Mouse (Mus musculus): Measurements from ENCODE around the gene Iqgap3. TPM values are rescaled to one million over a fixed set of nuclear protein-coding genes. Genes with fewer than 3 reads are reported as not detected.
A peak's percentile ranks its signal among the peaks of the same experiment; 100 is the strongest.

The Iqgap3 gene
- total RNA-seq, 2 experiments from 2014 or later, result 3.5 to 3.9 TPM

DNA sequence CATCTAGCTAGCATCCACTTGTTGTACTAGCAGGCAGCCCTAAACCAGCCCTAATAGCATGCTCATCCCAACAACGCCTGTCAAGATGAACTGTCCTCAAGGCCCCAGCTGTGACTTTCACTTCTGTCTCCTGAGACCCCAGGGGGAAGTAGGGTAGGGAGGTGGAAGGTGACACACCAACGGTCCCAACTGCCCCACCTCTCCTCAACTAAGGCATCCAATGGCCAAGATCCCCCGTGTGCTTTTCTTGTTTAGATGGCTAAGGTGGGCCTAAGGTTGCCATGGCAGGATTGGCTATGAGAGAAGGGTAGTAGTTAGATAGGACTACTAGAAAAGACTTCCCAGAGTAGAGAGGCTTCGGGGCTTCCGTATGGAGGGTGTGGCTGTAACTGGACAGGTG lies 66.6 kb downstream of the Iqgap3 start:
- intact Hi-C loops (cut with DNase I), result no loop called here
- DNase-seq, result no peak

DNA sequence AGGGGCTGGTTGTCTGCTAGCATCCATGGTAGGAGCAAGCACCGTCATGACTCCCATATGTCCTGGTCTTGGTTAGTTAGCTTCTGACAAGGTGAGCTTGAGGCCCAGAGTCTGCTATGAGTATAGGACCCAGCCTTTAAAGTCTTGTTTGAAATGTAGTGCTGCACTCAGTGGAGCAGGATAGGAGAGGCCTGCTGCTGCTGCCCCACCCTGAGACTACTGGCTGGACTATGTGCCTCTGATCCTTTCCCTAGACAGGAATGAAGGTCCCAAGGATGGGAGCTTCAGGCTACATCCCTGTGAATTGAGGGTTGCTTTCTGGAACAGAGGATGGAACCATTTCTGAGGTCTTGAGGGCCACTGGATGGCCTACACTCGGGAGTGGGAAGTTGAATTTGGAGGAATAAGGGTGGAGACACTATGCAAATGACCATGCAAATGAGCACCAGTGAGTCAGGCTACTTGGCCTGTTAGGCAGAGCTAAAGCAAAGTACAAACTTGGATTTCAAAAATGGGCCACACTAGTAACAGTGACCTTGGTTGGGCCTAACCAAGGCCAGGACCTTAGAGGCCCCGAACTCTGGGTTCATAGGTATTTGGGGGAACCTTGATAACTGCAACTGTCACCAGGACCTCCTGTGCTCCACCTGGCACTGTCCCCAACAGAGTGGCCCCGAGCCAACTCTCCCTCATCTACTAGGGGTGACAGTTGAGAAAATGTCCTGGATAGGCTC lies 67.2 kb downstream of the Iqgap3 start:
- DNase-seq, result peak; percentile 70
- intact Hi-C loops (cut with DNase I), result no loop called here

DNA sequence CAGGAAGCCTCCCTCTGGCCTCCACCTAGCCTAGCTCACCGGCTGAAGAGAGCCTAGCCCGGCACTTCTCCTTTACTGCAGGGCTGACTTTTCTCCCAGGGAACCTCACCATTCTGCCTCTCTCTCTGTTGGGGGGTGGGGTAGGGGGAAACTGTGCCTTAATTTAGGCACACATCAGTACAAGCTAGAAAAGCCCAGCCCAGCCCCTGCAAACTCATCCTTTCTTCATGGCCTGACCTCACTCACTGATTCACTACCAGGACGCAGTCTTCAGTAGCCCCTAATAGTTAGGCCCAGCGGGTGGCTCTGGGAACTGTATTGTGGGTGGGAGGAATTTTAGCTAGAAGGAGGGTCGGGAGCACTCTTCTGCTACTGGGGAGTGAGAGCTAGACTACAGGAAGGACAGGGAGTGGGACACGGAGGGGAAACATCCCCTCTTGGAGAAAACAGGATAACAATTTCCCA lies 67.8 kb downstream of the Iqgap3 start:
- no peak for DNase-seq
- intact Hi-C loops (cut with DNase I), result no loop called here

DNA sequence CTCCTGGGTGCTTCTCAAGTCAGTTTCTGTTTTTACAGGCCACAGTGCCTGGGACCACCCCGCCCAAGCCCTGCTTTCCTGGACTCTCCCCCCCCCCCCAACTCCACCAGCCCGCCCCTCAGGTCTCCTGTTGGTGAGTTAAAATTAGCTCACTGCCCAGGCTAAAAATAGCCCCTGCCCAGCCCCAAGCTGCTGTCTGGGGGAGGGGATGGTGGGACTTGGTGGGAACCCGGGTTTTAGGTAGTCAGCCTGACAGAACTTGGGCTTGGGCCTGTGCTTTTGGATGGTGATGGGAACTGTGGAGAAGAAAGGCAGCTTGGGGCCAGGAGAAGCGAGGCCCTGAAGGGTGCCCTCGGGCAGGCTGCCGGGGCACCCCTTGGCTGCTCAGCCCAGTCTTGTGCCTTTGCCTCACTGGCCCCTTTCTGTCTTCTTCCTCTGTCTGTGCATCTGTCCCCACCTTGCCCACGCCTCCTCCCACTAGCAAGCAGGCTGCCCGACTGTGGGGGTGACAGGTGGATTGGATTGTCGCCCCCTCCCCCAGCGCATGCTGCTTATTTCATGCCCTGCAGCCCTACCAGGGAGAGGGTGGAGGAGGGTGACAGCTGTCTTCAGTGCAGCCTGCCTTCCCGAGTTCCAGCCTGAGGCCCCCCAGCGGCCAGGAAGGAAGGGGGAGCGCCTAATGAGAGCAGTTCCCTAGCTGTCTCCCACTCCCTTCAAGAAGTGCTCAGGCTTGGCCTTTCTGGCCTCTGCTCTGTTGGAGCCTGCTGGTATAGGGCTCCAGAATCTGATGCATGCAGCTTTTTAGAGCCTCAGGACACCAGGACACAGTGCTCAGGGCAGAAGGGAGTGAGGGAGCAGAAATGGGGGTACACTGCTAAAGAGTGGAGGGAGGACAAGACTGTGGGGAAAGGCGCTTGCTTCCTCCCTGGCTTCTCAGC lies 68.6 kb downstream of the Iqgap3 start:
- intact Hi-C loops (cut with DNase I), result no loop called here
- DNase-seq, result peak; percentile 84

DNA sequence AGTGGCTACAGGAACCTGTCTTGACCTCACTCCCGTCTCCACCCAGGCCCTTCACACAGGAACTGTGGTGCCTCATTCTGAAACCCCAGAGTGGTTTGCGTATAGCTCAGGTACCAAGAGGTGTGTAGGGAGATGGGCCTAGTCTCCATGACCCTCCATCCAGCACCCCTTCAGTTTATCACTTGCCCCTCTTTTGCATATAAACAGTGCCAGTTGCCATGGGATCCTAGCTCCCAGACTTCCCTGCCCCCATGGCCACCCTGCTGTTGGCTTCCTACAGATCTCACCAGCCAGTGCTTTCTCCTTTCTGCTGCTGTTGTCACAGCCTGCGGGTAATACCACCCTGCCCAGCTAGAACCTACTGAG lies 69.2 kb downstream of the Iqgap3 start:
- no peak for DNase-seq
- intact Hi-C loops (cut with DNase I), result no loop called here

DNA sequence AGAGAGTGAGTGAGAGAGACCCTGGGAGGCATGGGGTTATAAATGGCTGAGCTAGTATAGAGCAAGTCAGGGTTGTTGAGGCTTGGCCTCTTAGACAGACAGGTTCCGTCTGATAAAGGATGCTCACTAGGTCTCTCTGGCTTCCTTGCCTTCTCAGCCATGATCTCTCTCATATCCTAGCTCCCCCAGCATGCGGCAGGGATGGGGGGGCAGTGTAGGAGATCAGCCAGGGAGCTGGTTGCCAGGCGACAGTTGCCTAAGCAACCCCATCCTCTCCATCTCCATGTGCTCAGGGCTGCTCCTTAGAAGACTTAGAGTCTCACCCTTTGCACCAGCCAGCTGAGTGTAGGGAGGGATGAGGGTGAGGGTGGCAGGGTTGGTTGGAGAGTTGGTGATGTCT lies 70.3 kb downstream of the Iqgap3 start:
- peak; percentile 84 for DNase-seq
- intact Hi-C loops (cut with DNase I), result no loop called here

DNA sequence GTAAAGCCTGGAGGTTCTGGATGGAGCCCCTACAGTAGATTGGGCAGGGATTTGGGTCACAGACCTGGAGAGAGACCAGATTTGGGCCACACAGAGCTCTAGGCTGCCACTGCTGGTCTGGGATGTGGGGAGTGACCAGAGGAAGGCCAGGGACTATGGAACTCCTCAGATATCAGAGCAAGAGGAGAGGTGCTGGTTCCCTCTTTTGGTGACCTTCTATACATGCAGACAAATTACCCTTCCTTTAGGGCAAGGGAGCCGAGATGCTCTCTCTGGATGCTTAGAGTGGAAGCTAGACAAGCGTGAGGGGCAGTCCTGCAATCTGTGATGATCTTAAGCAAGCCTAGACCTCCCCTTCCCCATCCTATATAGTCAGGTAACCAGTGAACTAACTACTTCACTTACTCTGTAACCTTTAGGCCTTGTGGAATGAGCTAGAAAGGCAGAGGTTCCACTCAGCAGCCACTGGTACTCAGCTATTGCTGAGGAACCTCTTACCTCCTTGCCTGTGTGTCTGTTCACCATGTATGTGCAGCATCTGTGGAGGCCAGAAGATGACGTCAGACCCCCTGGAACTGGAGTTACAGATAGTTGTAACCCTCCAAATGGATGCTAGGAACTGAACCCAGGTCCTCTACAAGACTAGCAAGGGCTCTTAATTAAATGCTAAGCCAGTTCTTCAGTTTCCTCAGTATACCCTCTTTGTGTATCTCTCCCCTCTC lies 71.7 kb downstream of the Iqgap3 start:
- no peak for DNase-seq
- intact Hi-C loops (cut with DNase I), result no loop called here

DNA sequence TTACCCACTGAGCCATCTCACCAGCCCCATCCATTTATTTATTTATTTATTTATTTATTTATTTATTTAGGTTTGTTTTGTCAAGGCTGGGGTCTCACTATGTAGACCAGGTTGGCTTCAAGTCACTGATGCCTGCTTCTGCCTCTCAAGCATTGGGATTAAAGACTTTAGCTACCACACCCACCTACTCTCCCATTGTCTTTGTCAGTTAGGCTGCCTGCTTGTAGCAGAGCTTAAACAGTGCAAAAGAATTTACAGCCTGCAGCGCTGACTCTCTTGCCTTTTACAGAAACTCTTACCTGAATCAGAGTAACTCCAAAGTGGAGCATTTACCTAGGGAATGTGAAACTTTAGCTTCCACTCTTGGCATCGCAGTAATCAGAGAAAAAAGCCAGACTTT lies 72.5 kb downstream of the Iqgap3 start:
- no peak for DNase-seq
- intact Hi-C loops (cut with DNase I), result no loop called here

DNA sequence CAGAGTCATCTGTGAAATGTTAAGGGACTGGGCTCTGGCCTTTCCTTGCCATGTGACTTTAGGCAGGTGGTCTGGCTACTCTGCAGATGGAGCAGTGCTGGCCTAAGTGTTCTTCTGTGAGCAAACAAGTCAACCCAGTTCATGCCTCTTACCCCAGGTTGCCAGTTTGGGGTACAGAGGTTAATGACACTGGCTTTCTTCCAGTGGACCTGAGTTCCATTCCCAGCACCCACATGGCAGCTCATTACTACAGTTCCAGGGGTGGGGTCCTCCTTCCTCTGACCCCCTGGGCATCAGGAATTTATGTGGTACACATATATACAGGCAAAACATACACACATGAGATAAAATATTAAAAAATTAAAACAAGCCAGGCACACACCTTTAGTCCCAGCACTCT lies 75.0 kb downstream of the Iqgap3 start:
- intact Hi-C loops (cut with DNase I), result no loop called here
- DNase-seq, result no peak

DNA sequence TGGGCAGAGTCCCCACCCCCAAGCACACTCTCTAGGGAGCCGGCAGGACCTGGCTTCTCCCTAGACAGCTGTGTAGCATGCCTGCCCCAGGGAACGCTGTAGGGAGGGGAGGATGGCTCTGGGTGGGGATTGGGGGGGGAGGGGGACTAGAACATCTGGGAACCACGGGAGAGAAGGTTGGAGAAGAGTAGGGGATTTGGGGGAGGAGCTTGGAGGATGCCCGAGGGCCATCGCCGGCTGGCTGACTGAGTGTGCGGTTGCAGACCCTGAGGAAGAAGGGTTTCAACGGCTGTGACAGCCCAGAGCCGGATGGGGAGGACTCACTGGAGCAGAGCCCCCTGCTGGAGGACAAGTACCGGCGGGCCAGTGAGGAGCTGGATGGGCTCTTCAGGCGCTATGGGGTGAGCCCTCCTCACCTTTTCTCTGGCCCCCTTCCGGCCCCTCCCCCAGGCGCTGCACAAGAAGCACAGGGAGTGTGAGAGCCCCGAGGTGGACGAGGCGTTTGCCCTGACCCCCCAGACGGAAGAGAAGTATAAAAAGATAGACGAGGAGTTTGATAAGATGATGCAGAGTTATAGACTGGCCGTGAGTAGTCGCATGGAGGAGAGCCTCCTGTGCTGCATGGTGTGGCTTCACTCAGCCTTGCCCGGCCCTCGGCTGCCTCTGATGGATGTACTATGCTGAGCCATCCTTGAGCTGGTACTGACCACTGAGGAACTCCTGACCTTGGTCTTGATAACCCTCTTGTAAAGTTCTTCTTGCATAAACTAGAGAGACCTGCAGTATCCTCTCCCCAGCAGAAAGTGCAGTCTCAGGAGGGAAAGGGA lies 76.2 kb downstream of the Iqgap3 start:
- intact Hi-C loops (cut with DNase I), result no loop called here
- peak; percentile 70 for DNase-seq

DNA sequence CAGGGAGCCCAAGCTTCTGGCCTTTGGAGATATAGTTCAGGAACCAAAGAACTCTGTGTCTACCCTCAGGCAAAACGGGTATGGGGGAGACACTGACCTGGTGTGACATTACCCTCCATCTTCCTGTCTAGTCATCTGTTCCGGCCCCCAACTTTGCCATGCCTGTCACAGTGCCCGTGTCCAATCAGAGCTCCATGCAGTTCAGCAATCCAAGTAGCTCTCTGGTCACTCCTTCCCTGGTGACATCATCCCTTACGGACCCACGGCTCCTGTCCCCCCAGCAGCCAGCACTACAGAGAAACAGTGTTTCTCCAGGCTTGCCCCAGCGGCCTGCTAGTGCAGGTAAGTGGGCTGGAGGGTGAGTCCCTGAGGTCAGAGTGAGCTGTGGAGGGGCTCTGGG lies 77.2 kb downstream of the Iqgap3 start:
- DNase-seq, result no peak
- intact Hi-C loops (cut with DNase I), result no loop called here

DNA sequence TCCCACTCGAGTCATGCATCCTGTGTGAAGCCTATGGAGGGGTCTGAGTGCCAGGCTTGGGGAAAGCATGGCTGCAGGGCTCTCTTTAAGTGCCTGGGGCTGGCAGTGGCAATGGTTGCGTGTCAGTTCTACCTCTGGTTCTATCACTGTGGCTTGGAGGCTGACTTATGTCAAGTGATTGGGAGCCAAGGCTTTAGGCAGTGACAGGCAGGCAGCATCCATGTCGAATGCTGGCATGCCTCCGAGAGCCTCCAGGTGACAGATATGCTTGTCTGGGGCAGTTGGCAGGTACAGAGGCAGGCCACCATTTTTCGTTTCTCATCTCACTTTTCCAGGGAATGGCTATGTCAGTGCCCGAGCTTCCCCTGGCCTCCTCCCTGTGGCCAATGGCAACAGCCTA lies 79.1 kb downstream of the Iqgap3 start:
- intact Hi-C loops (cut with DNase I), result no loop called here

DNA sequence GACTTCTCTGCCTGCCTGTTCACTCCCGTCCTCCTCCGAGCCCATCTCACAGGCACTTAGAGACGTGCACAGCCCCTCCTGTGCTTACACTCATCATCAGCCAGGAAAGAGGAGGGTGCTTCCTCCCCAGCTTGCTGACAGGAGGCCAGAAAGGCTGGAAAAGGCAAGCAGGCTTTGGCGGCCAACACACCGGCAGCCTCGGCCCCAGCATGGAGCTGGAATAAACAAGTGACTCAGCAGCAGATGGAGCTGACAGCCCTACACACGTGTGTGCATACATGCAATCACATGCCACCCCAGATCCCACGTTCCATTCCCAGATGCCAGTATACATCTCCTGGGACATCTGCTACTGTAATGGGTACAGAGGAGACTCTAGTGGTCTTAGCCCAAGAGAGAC lies 80.5 kb downstream of the Iqgap3 start:
- intact Hi-C loops (cut with DNase I), result no loop called here
- peak; percentile 66 for DNase-seq

More for the DNA sequence above, 79.1 kb downstream of the Iqgap3 start:
- DNase-seq, result no peak

DNA sequence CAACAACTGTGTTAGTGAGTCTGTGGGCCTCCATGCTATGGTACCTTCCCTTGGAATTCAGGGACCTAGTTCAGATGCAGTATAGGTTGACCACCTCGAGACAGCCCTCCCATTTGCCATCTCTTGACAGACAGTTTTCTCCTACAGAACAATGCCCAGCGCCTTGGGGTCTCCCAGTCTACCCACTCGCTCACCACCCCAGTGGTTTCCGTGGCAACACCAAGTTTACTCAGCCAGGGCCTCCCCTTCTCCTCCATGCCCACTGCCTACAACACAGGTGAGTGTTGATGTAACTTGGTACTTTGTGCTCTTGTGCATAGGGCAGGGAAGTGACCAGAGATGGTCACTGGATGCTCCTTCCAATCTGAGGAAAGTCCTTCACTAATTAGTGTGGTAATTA lies 81.0 kb downstream of the Iqgap3 start:
- intact Hi-C loops (cut with DNase I), result no loop called here
- no peak for DNase-seq

DNA sequence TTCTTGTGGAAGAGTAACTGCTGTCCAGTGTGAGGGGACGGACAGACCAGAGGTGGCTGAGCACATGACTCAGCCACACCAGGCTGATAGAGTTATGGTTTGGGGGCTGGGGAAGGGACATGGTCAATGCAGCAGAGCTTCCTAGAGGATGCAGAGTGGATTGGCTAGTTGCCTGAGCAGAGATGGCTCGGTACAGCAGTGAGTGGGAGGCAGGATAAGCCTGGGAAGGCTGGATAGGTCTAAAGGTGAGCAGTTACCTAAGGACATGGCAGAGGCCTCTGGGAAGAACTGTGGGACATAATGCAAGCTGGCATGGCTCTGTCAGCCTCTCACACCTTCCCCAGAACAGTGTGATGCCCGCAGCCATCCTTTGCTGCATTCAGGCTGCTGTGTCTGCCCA lies 82.1 kb downstream of the Iqgap3 start:
- DNase-seq, result no peak
- intact Hi-C loops (cut with DNase I), result no loop called here

DNA sequence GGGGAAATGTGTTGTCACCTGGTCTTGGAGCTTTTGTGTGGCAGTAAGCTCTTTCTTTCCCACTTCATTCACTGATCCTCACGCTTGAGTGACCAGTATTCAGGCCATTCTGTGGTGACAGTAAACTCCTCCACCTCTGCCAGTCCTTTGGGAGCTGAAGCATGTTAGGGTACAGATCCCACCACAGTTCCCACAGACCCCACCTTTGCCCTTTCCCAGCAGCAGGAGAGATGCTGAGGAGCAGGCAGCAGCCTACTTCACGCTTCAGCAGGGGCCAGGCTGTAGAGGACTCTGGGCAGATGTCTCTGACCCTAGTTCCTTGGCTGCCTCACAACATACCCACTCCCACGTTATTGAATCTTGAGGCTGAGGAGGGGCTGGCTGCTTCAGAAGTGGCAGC lies 82.5 kb downstream of the Iqgap3 start:
- intact Hi-C loops (cut with DNase I), result no loop called here
- DNase-seq, result no peak

DNA sequence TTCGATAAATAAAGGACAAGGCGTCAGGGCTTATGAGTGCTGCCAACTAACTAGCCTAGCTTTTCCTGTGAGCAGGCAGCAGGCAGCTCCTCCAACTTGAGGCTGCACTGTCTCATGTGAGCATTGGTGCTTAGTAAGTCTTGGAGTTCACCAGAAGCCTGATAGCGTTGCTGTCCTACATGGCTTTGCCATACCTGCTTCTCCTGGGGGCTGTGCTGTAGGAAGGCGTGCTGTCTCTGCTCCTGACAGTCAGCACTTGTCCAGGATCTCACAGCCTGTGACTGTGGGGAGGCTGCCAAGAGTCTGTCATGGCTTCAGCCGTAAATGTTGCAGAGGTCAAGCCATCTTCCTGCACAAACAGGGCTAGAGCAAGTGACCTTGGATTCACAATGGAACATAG lies 84.3 kb downstream of the Iqgap3 start:
- intact Hi-C loops (cut with DNase I), result no loop called here
- no peak for DNase-seq

DNA sequence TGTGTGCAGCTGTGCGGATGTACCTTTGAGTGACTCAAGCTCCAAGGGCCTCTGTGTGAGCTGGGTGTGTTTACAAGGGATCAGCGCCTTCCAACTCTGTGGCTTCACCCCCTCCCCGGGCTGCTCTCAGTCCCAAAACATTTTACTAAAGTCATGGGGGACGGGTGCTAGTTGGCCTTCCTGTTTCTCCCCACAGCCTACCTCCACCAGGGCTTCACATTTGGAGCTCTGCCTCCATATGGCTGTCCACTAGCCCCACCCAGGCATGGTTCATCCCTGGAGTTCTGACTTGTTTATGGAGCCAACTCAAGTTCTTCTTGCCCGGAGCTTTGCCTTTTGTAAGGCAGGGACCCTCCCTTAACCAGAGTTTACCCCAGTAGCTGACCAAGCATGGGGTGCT lies 88.6 kb downstream of the Iqgap3 start:
- intact Hi-C loops (cut with DNase I), result loop anchor here (5.0 kb wide), 1 partner anchor 73 kb away; no protein-coding TSS in a partner anchor

More for the DNA sequence above, 88.6 kb downstream of the Iqgap3 start:
- DNase-seq, result no peak

Data from left cerebral cortex, postnatal 4 days (tissue).